Mouse (Mus musculus): Measurements from ENCODE around the gene Insl6.

DNA sequence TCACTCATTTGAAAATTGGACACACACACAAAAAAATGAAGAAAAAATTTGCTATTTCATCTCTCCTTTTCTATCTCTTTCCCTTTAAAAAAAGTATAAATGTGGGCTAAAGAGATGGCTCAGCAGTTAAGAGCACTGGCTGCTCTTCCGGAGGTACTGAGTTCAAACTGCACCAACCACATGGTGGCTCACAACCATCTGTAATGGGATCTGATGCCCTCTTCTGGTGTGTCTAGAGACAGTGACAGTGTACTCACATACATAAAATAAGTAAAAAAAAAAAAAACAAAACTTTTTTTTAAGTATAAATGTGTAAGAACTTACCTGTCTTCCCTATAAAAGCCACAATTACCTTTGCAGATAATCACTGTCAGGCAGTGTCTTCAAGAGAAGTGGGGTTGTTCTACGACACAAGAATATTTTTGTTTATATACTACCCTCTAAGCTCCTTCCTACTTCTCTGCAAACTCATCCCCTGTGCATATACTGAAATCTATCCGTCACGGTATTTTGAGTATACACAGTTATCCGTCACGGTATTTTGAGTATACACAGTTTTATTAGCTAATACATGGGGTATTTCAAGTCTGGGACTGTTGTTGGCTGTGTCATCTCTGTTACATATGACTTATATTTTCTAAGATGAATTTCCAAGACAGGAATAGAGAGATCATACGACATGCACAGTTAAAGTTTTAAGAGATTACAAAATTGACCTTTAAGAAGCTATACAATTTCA, 45.6 kb upstream of the Insl6 start:
- TF ChIP-seq POLR2A (IDR thresholded peaks at IDR 0.05; ENCODE audit: borderline replicate concordance, low read depth, low read length): no peak
- TF ChIP-seq CTCF (IDR thresholded peaks at IDR 0.05; ENCODE audit: low read depth, low read length): no peak; the same call in 1 of the 2 replicates

Data from bone marrow macrophage, adult 2 months (primary cell).